Mouse (Mus musculus): ENCODE data around the gene Rasal1. TPM values are rescaled to one million over a fixed set of nuclear protein-coding genes. Genes with fewer than 3 reads are reported as not detected.

The Rasal1 gene
- total and polyA plus RNA-seq, 3 experiments: 0.69 to 4.5 TPM; not detected in 1

DNA sequence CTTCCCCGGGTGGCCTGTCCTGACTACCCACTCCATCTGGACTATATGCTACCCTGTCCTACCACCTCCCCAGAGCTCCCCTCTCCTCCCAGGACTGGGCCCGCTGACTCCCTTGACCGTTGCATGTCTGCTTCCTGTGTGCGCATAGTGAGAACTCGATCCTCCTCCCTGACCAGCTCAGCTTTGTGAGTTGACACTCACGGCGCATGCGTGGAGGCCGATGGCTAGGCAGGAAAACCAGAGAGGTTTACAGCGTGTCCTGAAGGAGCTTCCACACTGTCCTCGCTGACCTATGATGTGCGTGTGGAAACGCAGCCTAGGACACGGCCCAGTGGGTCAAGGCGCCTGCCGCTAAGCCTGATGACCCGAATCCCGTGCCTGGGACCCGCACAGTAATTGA lies 43.4 kb downstream of the Rasal1 start:
- no peak overlapping the region for H3K9ac ChIP-seq (ENCODE audit: control insufficient read depth, low read depth, low read length, poor library complexity, severe bottlenecking)
- no peaks in the 10 kb centered on the region for H3K36me3 ChIP-seq (ENCODE audit: control insufficient read depth in 1 of 2, insufficient read depth in 2 of 2, low read length in 2 of 2)
- no peaks in the 10 kb centered on the region for H3K9me3 ChIP-seq (replicated peaks; ENCODE audit: insufficient read depth, low read length)
- H3K79me2 ChIP-seq (ENCODE audit: control insufficient read depth, insufficient read depth, low read length, poor library complexity): no peaks in the 10 kb centered on the region
- H3K4me3 ChIP-seq (ENCODE audit: control insufficient read depth in 1 of 2, insufficient read depth in 1 of 2, low read depth in 2 of 2, low read length in 2 of 2): no peak overlapping the region
- DNase-seq (ENCODE audit: low read depth, low spot score): no peak
- TF ChIP-seq USF2 (IDR thresholded peaks at IDR 0.05; ENCODE audit: borderline replicate concordance in 1 of 2, insufficient read depth in 1 of 2, low read depth in 1 of 2, low read length in 2 of 2) (no peak), POLR2A (IDR thresholded peaks at IDR 0.05; ENCODE audit: control insufficient read depth in 1 of 2, insufficient read depth in 1 of 2, low read depth in 1 of 2, low read length in 2 of 2, poor library complexity in 1 of 2) (no peak), NRF1 (IDR thresholded peaks at IDR 0.05; ENCODE audit: insufficient read depth, low read depth, low read length, poor library complexity, severe bottlenecking) (no peak), TCF12 (IDR thresholded peaks at IDR 0.05; ENCODE audit: low read depth, low read length) (no peak), NELFE (IDR thresholded peaks at IDR 0.05; ENCODE audit: low read depth, low read length) (no peak), MYC (IDR thresholded peaks at IDR 0.05; ENCODE audit: low read depth, low read length) (no peak), TBP (IDR thresholded peaks at IDR 0.05; ENCODE audit: low read depth, low read length) (no peak), POLR2AphosphoS2 (IDR thresholded peaks at IDR 0.05; ENCODE audit: low read length) (no peak), MXI1 (IDR thresholded peaks at IDR 0.05; ENCODE audit: low read depth, low read length) (no peak), ZMIZ1 (IDR thresholded peaks at IDR 0.05; ENCODE audit: low read depth, low read length) (no peak), SMC3 (IDR thresholded peaks at IDR 0.05; ENCODE audit: low read depth, low read length) (no peak), MYB (IDR thresholded peaks at IDR 0.05; ENCODE audit: low read depth, low read length) (no peak), SIN3A (IDR thresholded peaks at IDR 0.05; ENCODE audit: low read length) (no peak), JUND (IDR thresholded peaks at IDR 0.05; ENCODE audit: low read depth, low read length) (no peak), MEF2A (IDR thresholded peaks at IDR 0.05; ENCODE audit: extremely low read depth, insufficient replicate concordance, low read depth, low read length, poor library complexity, severe bottlenecking) (no peak)
- no peak overlapping the region for H3K27ac ChIP-seq (ENCODE audit: control insufficient read depth, low read depth, low read length)
- H3K27me3 ChIP-seq (ENCODE audit: control insufficient read depth in 1 of 2, insufficient read depth in 2 of 2, low read length in 2 of 2): no peaks in the 10 kb centered on the region
- H3K4me1 ChIP-seq (ENCODE audit: control insufficient read depth in 1 of 2, insufficient read depth in 2 of 2, low read length in 2 of 2): no peaks in the 10 kb centered on the region

- H3K27ac ChIP-seq (ENCODE audit: control insufficient read depth, low read depth, low read length): no peak overlapping the region
- H3K4me1 ChIP-seq (ENCODE audit: control insufficient read depth in 1 of 2, insufficient read depth in 2 of 2, low read length in 2 of 2): no peaks in the 10 kb centered on the region
These were observed 45.5 kb downstream of the Rasal1 start for GRCm38 (mm10) chr5:120693931-120694694.

More at GRCm38 (mm10) chr5:120693931-120694694, 45.5 kb downstream of the Rasal1 start:
- TF ChIP-seq RAD21 (IDR thresholded peaks at IDR 0.05; ENCODE audit: low read depth, low read length) (no peak), POLR2AphosphoS5 (IDR thresholded peaks at IDR 0.05; ENCODE audit: borderline replicate concordance, low read depth, low read length) (no peak), NRF1 (IDR thresholded peaks at IDR 0.05; ENCODE audit: insufficient read depth, low read depth, low read length, poor library complexity, severe bottlenecking) (no peak), MEF2A (IDR thresholded peaks at IDR 0.05; ENCODE audit: extremely low read depth, insufficient replicate concordance, low read depth, low read length, poor library complexity, severe bottlenecking) (no peak), NELFE (IDR thresholded peaks at IDR 0.05; ENCODE audit: low read depth, low read length) (no peak), CHD2 (IDR thresholded peaks at IDR 0.05; ENCODE audit: low read length) (no peak), ETS1 (IDR thresholded peaks at IDR 0.05; ENCODE audit: low read depth, low read length) (no peak), ELF1 (IDR thresholded peaks at IDR 0.05; ENCODE audit: low read depth, low read length) (no peak), CTCF (IDR thresholded peaks at IDR 0.05 in 2 of 3, conservative IDR thresholded peaks at IDR 0.05 in 1 of 3; ENCODE audit: control insufficient read depth in 1 of 3, insufficient read depth in 1 of 3, low read depth in 2 of 3, low read length in 3 of 3, poor library complexity in 1 of 3, severe bottlenecking in 1 of 3) (no peak), POLR2A (IDR thresholded peaks at IDR 0.05; ENCODE audit: control insufficient read depth in 1 of 2, insufficient read depth in 1 of 2, low read depth in 1 of 2, low read length in 2 of 2, poor library complexity in 1 of 2) (no peak), ZC3H11A (IDR thresholded peaks at IDR 0.05; ENCODE audit: low read depth, low read length) (no peak), MAX (IDR thresholded peaks at IDR 0.05; ENCODE audit: low read length) (no peak), POLR2AphosphoS2 (IDR thresholded peaks at IDR 0.05; ENCODE audit: low read length) (no peak), MYB (IDR thresholded peaks at IDR 0.05; ENCODE audit: low read depth, low read length) (no peak), UBTF (IDR thresholded peaks at IDR 0.05; ENCODE audit: borderline replicate concordance, insufficient read depth, low read depth, low read length) (no peak), BHLHE40 (IDR thresholded peaks at IDR 0.05; ENCODE audit: borderline replicate concordance, low read depth, low read length) (no peak), MXI1 (IDR thresholded peaks at IDR 0.05; ENCODE audit: low read depth, low read length) (no peak), KAT2A (conservative IDR thresholded peaks at IDR 0.05; ENCODE audit: low read depth, low read length) (no peak), MAFK (IDR thresholded peaks at IDR 0.05; ENCODE audit: borderline replicate concordance, low read depth, low read length) (no peak)
- no peaks in the 10 kb centered on the region for H3K79me2 ChIP-seq (ENCODE audit: control insufficient read depth, insufficient read depth, low read length, poor library complexity)
- no peak overlapping the region for H3K9ac ChIP-seq (ENCODE audit: control insufficient read depth, low read depth, low read length, poor library complexity, severe bottlenecking)
- H3K36me3 ChIP-seq (ENCODE audit: control insufficient read depth in 1 of 2, insufficient read depth in 2 of 2, low read length in 2 of 2): no peaks in the 10 kb centered on the region
- no peaks in the 10 kb centered on the region for H3K27me3 ChIP-seq (ENCODE audit: control insufficient read depth in 1 of 2, insufficient read depth in 2 of 2, low read length in 2 of 2)
- no peaks in the 10 kb centered on the region for H3K9me3 ChIP-seq (replicated peaks; ENCODE audit: insufficient read depth, low read length)
- H3K4me3 ChIP-seq (ENCODE audit: control insufficient read depth in 1 of 2, insufficient read depth in 1 of 2, low read depth in 2 of 2, low read length in 2 of 2): no peak overlapping the region
- DNase-seq (ENCODE audit: low read depth, low spot score): no peak

Data from MEL (cell line).